Comparison of ENCODE assay signal across 18 mouse cellular contexts in the genomic region with DNA sequence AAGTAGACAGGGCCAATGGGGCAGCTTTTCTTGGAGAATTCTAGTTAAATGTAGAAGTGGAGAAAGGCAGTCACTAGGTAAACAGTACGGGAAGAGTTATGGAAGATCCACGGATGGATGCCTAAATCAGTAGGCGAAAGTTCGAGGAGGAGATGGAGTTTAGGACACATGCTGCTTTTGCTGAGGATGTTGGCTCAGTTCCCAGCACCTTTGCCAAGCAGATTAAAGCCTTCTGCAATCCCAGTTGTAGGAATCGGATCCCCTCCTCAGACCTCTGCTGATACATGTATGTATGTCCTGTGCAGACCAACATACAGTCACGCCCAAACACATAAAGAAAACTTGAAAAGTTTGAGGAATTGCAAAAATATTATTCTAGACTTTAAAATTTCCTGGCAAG. TPM values are rescaled to one million over a fixed set of nuclear protein-coding genes. Genes with fewer than 3 reads are reported as not detected.
"Had no signal": no experiment of that assay in that cellular context is flagged by ENCODE, and none has a peak within 500 bp of the region (broad histone marks: within the 10 kb centered on the region; RNA-seq: fewer than 3 reads in every experiment).

No protein-coding gene starts in this region.

- ATAC-seq: midbrain, embryonic 16.5 days had no signal

- H3K36me3 ChIP-seq: limb, embryonic 10.5 days; liver, embryonic 15.5 days; midbrain, embryonic 12.5 days; stomach, embryonic 15.5 days had no signal

- H3K27me3 ChIP-seq: midbrain, embryonic 12.5 days; stomach, embryonic 15.5 days had no signal

- H3K4me3 ChIP-seq: layer of hippocampus, adult 2 months; limb, embryonic 10.5 days; liver, embryonic 15.5 days; megakaryocyte, embryonic 14.5 days; midbrain, embryonic 12.5 days; stomach, embryonic 15.5 days had no signal

- H3K27ac ChIP-seq: kidney, postnatal 0 days; layer of hippocampus, adult 2 months; limb, embryonic 10.5 days; liver, embryonic 15.5 days; macrophage; midbrain, embryonic 12.5 days; stomach, embryonic 15.5 days had no signal

- H3K9ac ChIP-seq: liver, embryonic 15.5 days; midbrain, embryonic 12.5 days; stomach, embryonic 15.5 days had no signal

- H3K4me1 ChIP-seq: limb, embryonic 10.5 days; liver, embryonic 15.5 days; midbrain, embryonic 12.5 days; stomach, embryonic 15.5 days had no signal

- DNase-seq: kidney, adult 2 months; lung, adult 2 months; lung, postnatal 10 days; right cerebral cortex, postnatal 14 days; thymus, adult 2 months; thymus, postnatal 25 days had no signal

- H3K9me3 ChIP-seq: limb, embryonic 10.5 days; liver, embryonic 15.5 days; midbrain, embryonic 12.5 days; stomach, embryonic 15.5 days had no signal

- H3K4me2 ChIP-seq: liver, embryonic 11.5 days; liver, embryonic 15.5 days; midbrain, embryonic 12.5 days; stomach, embryonic 15.5 days had no signal

RNA-seq across cellular contexts. Expression of gene Gm9817, which starts 8.1 kb away (rescaled TPM):
- total RNA-seq: layer of hippocampus, adult 2 months had no signal
- polyA plus RNA-seq: kidney, adult 2 months; limb, embryonic 10.5 days; liver, embryonic 11.5 days; liver, embryonic 15.5 days; midbrain, embryonic 12.5 days; midbrain, embryonic 16.5 days; neural tube, embryonic 14.5 days; spleen, adult 2 months; thymus, adult 2 months had no signal
